Mouse (Mus musculus): Measurements from ENCODE around the gene Col23a1.

GRCm38 (mm10) chr11:51587059-51587458 is 297.3 kb downstream of the Col23a1 start:
- TF ChIP-seq CTCF (IDR thresholded peaks at IDR 0.05; ENCODE audit: low read depth): no peak
- no peak for TF ChIP-seq EP300 (IDR thresholded peaks at IDR 0.05; ENCODE audit: low read depth)

Data from heart, postnatal 0 days (tissue).